Mouse (Mus musculus): ENCODE measurements at regions not wholly inside any gene's neighbourhood (a gene's known extent, or its start where the extent isn't known, plus 50 kb on each side); places are given as distances from the start of the nearest gene placed in this dataset.

GRCm38 (mm10) chr17:54367948-54368347 is 69.1 kb upstream of the Slc5a7 start:
- DNase-seq, result no peak

GRCm38 (mm10) chr17:54362991-54363390 is 64.2 kb upstream of the Slc5a7 start:
- no peak for TF ChIP-seq CTCF (IDR thresholded peaks at IDR 0.05; ENCODE audit: low read depth)
- WGBS, result 90% methylated on average over 1 of the region's 1 CpGs

More at GRCm38 (mm10) chr17:54367948-54368347, 69.1 kb upstream of the Slc5a7 start:
- Histone ChIP-seq H3K36me3 (ENCODE audit: insufficient read depth) (no peaks in the 10 kb centered on the region), H3K9ac (no peak overlapping the region), H3K4me3 (ENCODE audit: low read depth, low read length) (no peak overlapping the region), H3K4me2 (ENCODE audit: low read depth) (no peak overlapping the region), H3K4me1 (ENCODE audit: insufficient read depth) (no peaks in the 10 kb centered on the region), H3K27ac (ENCODE audit: low read depth, low read length) (no peak overlapping the region), H3K27me3 (ENCODE audit: insufficient read depth, low read length) (no peaks in the 10 kb centered on the region), H3K9me3 (ENCODE audit: low read length) (no peaks in the 10 kb centered on the region)
- WGBS, result 63% methylated on average over 2 of the region's 2 CpGs
- no peak for TF ChIP-seq CTCF (IDR thresholded peaks at IDR 0.05; ENCODE audit: low read depth)
- no peak for ATAC-seq

GRCm38 (mm10) chr17:54353063-54353462 is 54.2 kb upstream of the Slc5a7 start:
- Histone ChIP-seq H3K4me3 (ENCODE audit: low read depth, low read length) (no peak overlapping the region), H3K27ac (ENCODE audit: low read depth, low read length) (no peak overlapping the region), H3K9me3 (ENCODE audit: low read length) (no peaks in the 10 kb centered on the region), H3K27me3 (ENCODE audit: insufficient read depth, low read length) (no peaks in the 10 kb centered on the region), H3K9ac (no peak overlapping the region), H3K36me3 (ENCODE audit: insufficient read depth) (no peaks in the 10 kb centered on the region), H3K4me2 (ENCODE audit: low read depth) (no peak overlapping the region), H3K4me1 (ENCODE audit: insufficient read depth) (no peaks in the 10 kb centered on the region)
- DNase-seq (no peak), ATAC-seq (no peak)
- TF ChIP-seq CTCF (IDR thresholded peaks at IDR 0.05; ENCODE audit: low read depth), result no peak
- 78% methylated on average over 2 of the region's 2 CpGs for WGBS

More at GRCm38 (mm10) chr17:54362991-54363390, 64.2 kb upstream of the Slc5a7 start:
- Histone ChIP-seq H3K36me3 (ENCODE audit: insufficient read depth) (no peaks in the 10 kb centered on the region), H3K9me3 (ENCODE audit: low read length) (no peaks in the 10 kb centered on the region), H3K4me2 (ENCODE audit: low read depth) (no peak overlapping the region), H3K4me3 (ENCODE audit: low read depth, low read length) (no peak overlapping the region), H3K9ac (no peak overlapping the region), H3K4me1 (ENCODE audit: insufficient read depth) (no peaks in the 10 kb centered on the region), H3K27me3 (ENCODE audit: insufficient read depth, low read length) (no peaks in the 10 kb centered on the region), H3K27ac (ENCODE audit: low read depth, low read length) (no peak overlapping the region)
- DNase-seq (no peak), ATAC-seq (no peak)

- H3K27me3 ChIP-seq (ENCODE audit: insufficient read depth, low read length), result no peaks in the 10 kb centered on the region
- ATAC-seq, result peak; percentile 76
- H3K36me3 ChIP-seq (ENCODE audit: insufficient read depth), result no peaks in the 10 kb centered on the region
- no peaks in the 10 kb centered on the region for H3K9me3 ChIP-seq (ENCODE audit: low read length)
- H3K9ac ChIP-seq, result no peak overlapping the region
- H3K4me1 ChIP-seq (ENCODE audit: insufficient read depth), result no peaks in the 10 kb centered on the region
- 47% methylated on average over 2 of the region's 2 CpGs for WGBS
- DNase-seq, result peak; percentile 59
- TF ChIP-seq CTCF (IDR thresholded peaks at IDR 0.05; ENCODE audit: low read depth), result peak; percentile 72
- no peak overlapping the region for H3K4me2 ChIP-seq (ENCODE audit: low read depth)
- no peak overlapping the region for H3K4me3 ChIP-seq (ENCODE audit: low read depth, low read length)
- no peak overlapping the region for H3K27ac ChIP-seq (ENCODE audit: low read depth, low read length)
Observed at GRCm38 (mm10) chr17:54350881-54351280, 52.0 kb upstream of the Slc5a7 start.

Data from forebrain, postnatal 0 days (tissue).